Mouse (Mus musculus): ENCODE measurements around the gene Wdr44. TPM values are rescaled to one million over a fixed set of nuclear protein-coding genes. Genes with fewer than 3 reads are reported as not detected.
"Not testable (repeated sequence)": the region's sequence is repeated elsewhere in the genome, so short reads cannot be mapped to it uniquely, and the experiment has no call there.

The Wdr44 gene
- total RNA-seq, 2 experiments from 2014 or later = 109 to 130 TPM

- no peak for ATAC-seq (replicated peaks; ENCODE audit: low FRiP score, poor library complexity, severe bottlenecking)
Measured at GRCm38 (mm10) chrX:23823398-23824023, 130.7 kb downstream of the Wdr44 start.

DNA sequence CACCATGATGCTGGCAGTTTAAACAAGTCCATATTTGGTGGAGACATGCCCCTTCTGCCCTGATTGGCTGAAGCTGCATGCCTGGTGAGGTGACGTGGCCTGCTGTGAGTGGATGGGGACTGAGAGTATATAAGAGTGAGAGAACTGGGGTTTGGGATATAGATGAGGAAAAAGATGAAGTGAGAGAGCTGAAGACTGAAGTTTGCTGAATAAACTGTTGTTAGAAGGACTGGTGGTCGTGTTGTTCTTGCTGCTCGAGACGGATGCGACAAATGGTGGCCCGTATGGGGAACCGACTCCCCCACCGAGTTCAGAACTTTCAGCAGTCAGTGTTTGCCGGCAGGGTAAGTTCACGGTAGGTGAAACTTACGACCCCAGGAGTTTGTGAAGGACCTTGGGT lies 140.9 kb downstream of the Wdr44 start:
- ATAC-seq (replicated peaks; ENCODE audit: low FRiP score, poor library complexity, severe bottlenecking) = not testable (repeated sequence)

- no peak for ATAC-seq (replicated peaks; ENCODE audit: low FRiP score, poor library complexity, severe bottlenecking)
Measured at GRCm38 (mm10) chrX:23840921-23841320, 148.1 kb downstream of the Wdr44 start.

Other genes starting within 250 kb of the Wdr44 start
- gene Gm4907, start 189.5 kb downstream of the Wdr44 start, total RNA-seq (2015; ENCODE audit: low replicate concordance) = 2.9 TPM in 1 of 2 replicates, not detected in the other
- gene Gm4907, start 189.5 kb downstream of the Wdr44 start, total RNA-seq (2017; ENCODE audit: low replicate concordance) = 0.60 TPM in 1 of 2 replicates, not detected in the other

Measured in erythroblast, adult 5-6 weeks (primary cell).